Mouse (Mus musculus): Measurements from ENCODE around the gene Ptprn2.

- TF ChIP-seq POLR2A (IDR thresholded peaks at IDR 0.05; ENCODE audit: borderline replicate concordance, insufficient read depth, low read length) (no peak), CTCF (IDR thresholded peaks at IDR 0.05; ENCODE audit: borderline replicate concordance, insufficient read depth, low read depth, low read length) (no peak)
Measured at GRCm38 (mm10) chr12:117098295-117098694, 612.8 kb downstream of the Ptprn2 start.
